17 mouse cellular contexts compared by ENCODE assay signal in the genomic region with DNA sequence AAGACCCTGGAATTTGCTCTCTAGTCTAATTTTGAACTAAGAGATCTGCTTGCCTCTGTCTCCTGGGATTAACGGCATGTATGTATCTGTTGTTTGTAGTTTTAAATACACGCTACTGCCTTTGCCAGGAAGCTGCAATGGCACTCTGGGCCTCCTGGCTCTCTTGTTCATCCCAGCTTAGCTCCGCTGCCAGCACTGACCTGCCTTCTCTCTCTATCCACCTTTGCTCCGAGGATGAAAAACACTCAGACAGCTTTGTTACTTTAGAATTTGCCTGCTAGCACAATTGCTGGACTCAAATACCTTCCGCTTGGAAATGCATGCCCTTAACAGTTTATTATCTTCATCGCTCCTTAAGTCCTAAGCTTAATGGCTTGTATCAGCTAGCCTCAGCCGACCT.
"Had no signal": no experiment of that assay in that cellular context is flagged by ENCODE, and none has a peak within 500 bp of the region (broad histone marks: within the 10 kb centered on the region; RNA-seq: fewer than 3 reads in every experiment).

No protein-coding gene starts in this region.

- H3K4me3 ChIP-seq: limb, embryonic 10.5 days; limb, embryonic 13.5 days; midbrain, embryonic 12.5 days; myocyte; neural tube, embryonic 13.5 days had no signal

- H3K9ac ChIP-seq: limb, embryonic 13.5 days; liver, embryonic 14.5 days; liver, postnatal 0 days; lung, embryonic 14.5 days; midbrain, embryonic 12.5 days; neural tube, embryonic 13.5 days had no signal

- ATAC-seq: intestine, postnatal 0 days; liver, postnatal 0 days; lung, postnatal 0 days; midbrain, embryonic 16.5 days had no signal

- DNase-seq: layer of hippocampus, adult 9-11 months; liver, postnatal 0 days; lung, embryonic 14.5 days; retina, postnatal 1 day; thymus, adult 18-20 months; thymus, postnatal 36 days had no signal

- H3K27ac ChIP-seq: limb, embryonic 10.5 days; limb, embryonic 13.5 days; liver, embryonic 14.5 days; macrophage; midbrain, embryonic 12.5 days; neural tube, embryonic 13.5 days had no signal

- H3K27me3 ChIP-seq: limb, embryonic 13.5 days; midbrain, embryonic 12.5 days; neural tube, embryonic 13.5 days had no signal

- H3K9me3 ChIP-seq: limb, embryonic 10.5 days; limb, embryonic 13.5 days; midbrain, embryonic 12.5 days; neural tube, embryonic 13.5 days had no signal

- H3K4me2 ChIP-seq: limb, embryonic 13.5 days; liver, embryonic 11.5 days; lung, embryonic 14.5 days; midbrain, embryonic 12.5 days; neural tube, embryonic 13.5 days had no signal
